Mouse (Mus musculus): ENCODE measurements at regions not wholly inside any gene's neighbourhood (a gene's known extent, or its start where the extent isn't known, plus 50 kb on each side); places are given as distances from the start of the nearest gene placed in this dataset.

DNA sequence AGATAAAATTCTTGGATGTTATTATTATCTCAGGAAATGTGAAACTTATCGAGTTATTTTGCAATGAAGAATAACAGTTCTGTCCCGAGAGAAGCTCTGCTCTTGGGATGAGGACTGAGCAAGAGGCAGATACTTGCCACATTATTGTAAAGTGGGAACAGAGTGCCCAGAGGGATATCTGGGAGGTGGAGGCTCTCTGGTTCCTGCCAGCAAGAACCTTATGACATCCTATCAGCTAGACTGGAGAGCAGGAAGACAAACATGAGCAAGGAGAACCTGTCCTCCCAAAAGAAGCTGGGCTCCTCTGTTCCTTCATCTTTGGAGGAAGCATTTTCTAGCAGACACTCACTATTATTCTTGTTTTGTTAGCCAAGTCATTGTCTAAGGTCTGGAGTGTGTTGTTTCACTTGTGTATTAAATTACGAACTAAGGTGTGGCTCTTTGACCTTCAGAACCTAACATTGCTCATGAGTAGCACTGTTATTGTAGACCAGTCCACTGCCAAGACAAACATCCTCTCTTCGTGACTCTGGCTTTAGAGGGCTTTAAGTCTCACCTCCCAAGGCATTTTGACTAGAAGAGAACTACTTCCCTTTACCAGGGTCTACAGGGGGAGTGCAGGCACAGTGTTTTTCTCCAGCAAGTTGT lies 69.6 kb upstream of the Palmd start:
- WGBS, result 76% methylated on average over 4 of the region's 4 CpGs
- no peak for ATAC-seq (ENCODE audit: low FRiP score, low read depth)

More for the DNA sequence above, 69.6 kb upstream of the Palmd start:
- Histone ChIP-seq H3K27ac (replicated peaks; ENCODE audit: low read depth, low read length) (no peak overlapping the region), H3K4me2 (replicated peaks; ENCODE audit: low read depth, low read length, severe bottlenecking) (no peak overlapping the region), H3K36me3 (ENCODE audit: control insufficient read depth, insufficient read depth, low read length) (no peaks in the 10 kb centered on the region), H3K27me3 (ENCODE audit: control insufficient read depth, insufficient read depth, low read length) (no peaks in the 10 kb centered on the region), H3K9me3 (ENCODE audit: control insufficient read depth, low read length) (no peaks in the 10 kb centered on the region), H3K9ac (ENCODE audit: low read depth, low read length, severe bottlenecking) (no peak overlapping the region), H3K4me3 (replicated peaks; ENCODE audit: low read length) (no peak overlapping the region), H3K4me1 (ENCODE audit: control insufficient read depth, insufficient read depth, low read length) (no peaks in the 10 kb centered on the region)
- TF ChIP-seq POLR2A (IDR thresholded peaks at IDR 0.05; ENCODE audit: borderline replicate concordance, extremely low read depth, insufficient read depth, insufficient read length), result no peak
- DNase-seq (ENCODE audit: low spot score), result no peak
